Mouse (Mus musculus): ENCODE measurements around the gene Vmn1r40.

GRCm38 (mm10) chr6:89665155-89665554, 42.2 kb upstream of the Vmn1r40 start:
- TF ChIP-seq E2F4 (IDR thresholded peaks at IDR 0.05; ENCODE audit: insufficient read depth) (no peak), POLR2A (IDR thresholded peaks at IDR 0.05; ENCODE audit: insufficient read length, low read depth) (no peak), REST (IDR thresholded peaks at IDR 0.05; ENCODE audit: insufficient read depth, insufficient read length) (no peak), MYOD1 (IDR thresholded peaks at IDR 0.05; ENCODE audit: control insufficient read depth in 1 of 3, insufficient read length in 2 of 3, low read depth in 2 of 3) (no peak)

Data from myocyte (in vitro differentiated cells).